Mouse (Mus musculus) heart, adult 2 months (tissue): ENCODE data around the gene Wdr20.

Experiments
- CTCF ChIP-seq: fragments of 200-600 bp; IDR thresholded peaks from 2 replicates; pipeline ENCODE4 v1.8.1; 2022; ENCODE audit warnings: antibody characterized with exemption, mild to moderate bottlenecking, moderate library complexity
- EP300 ChIP-seq: fragments of 200-500 bp; IDR thresholded peaks from 2 replicates; pipeline ENCODE4 v1.6.1; 2011; ENCODE audit warnings: low read depth, low read length, control low read depth; ENCODE audit not compliant: insufficient read depth

- TF ChIP-seq EP300 (no peak), CTCF (no peak)
Observed at GRCm38 (mm10) chr12:110699171-110699547, 38.6 kb upstream of the Wdr20 start.
